Mouse (Mus musculus): ENCODE data around the gene Rai1. TPM values are rescaled to one million over a fixed set of nuclear protein-coding genes. Genes with fewer than 3 reads are reported as not detected.

Rai1 gene
- polyA plus RNA-seq, 1 experiment from 2014 or later: 37.8 TPM

GRCm38 (mm10) chr11:60217467-60217866 lies 112.7 kb downstream of the Rai1 start:
- peaks cover 23% of the 10 kb centered on the region for H3K36me3 ChIP-seq (ENCODE audit: insufficient read depth)
- no peak overlapping the region for H3K27ac ChIP-seq (ENCODE audit: low read depth)
- no peaks in the 10 kb centered on the region for H3K9me3 ChIP-seq (ENCODE audit: low read depth, low read length)
- ATAC-seq (ENCODE audit: insufficient read depth): no peak
- peaks cover 8% of the 10 kb centered on the region for H3K4me1 ChIP-seq (ENCODE audit: insufficient read depth)
- 84% methylated on average over 7 of the region's 7 CpGs for WGBS
- H3K4me3 ChIP-seq (ENCODE audit: low read depth, low read length): no peak overlapping the region
- no peak overlapping the region for H3K4me2 ChIP-seq
- DNase-seq: no peak
- H3K9ac ChIP-seq: no peak overlapping the region
- TF ChIP-seq CTCF (IDR thresholded peaks at IDR 0.05; ENCODE audit: low read depth): no peak
- H3K27me3 ChIP-seq (ENCODE audit: insufficient read depth, low read length): no peaks in the 10 kb centered on the region

- peak overlapping the region; percentile 89 for H3K4me2 ChIP-seq
- no peak for DNase-seq
- H3K27me3 ChIP-seq (ENCODE audit: insufficient read depth, low read length): no peaks in the 10 kb centered on the region
- peak overlapping the region; percentile 86 for H3K27ac ChIP-seq (ENCODE audit: low read depth)
- no peak for ATAC-seq (ENCODE audit: insufficient read depth)
- 14% methylated on average over 8 of the region's 8 CpGs for WGBS
- H3K9ac ChIP-seq: peak overlapping the region; percentile 66
- H3K4me1 ChIP-seq (ENCODE audit: insufficient read depth): peaks cover 14% of the 10 kb centered on the region
- no peak for TF ChIP-seq CTCF (IDR thresholded peaks at IDR 0.05; ENCODE audit: low read depth)
- H3K4me3 ChIP-seq (ENCODE audit: low read depth, low read length): peak overlapping the region; percentile 65
- H3K9me3 ChIP-seq (ENCODE audit: low read depth, low read length): no peaks in the 10 kb centered on the region
- peaks cover 20% of the 10 kb centered on the region for H3K36me3 ChIP-seq (ENCODE audit: insufficient read depth)
Observed at GRCm38 (mm10) chr11:60219609-60220008, 114.8 kb downstream of the Rai1 start.

DNA sequence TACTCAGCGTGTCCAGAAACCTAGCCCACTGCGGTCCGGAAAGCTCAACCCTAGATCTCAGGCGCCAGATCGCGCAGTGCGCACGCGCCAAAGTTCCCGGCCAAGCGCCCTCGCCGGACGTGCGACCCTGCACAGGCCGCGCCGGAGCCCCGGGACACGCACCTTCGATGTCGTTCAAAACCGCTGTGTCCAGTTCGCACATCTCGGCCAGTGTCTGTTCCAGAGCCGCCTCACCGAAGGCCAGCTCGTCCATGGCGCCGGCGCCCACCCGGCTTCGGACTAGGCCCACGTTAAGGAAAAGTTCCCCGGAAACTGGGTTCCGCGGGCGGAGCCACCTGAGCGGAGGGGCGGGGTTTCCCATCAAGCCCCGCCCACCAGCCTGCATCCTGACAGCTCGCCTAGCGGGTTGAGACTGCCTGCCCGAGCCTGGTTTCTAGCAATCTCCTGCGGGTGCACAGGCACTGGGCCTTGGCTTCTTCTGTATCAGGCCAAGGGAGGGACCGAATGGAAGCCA lies 115.5 kb downstream of the Rai1 start:
- no peaks in the 10 kb centered on the region for H3K9me3 ChIP-seq (ENCODE audit: low read depth, low read length)
- H3K27me3 ChIP-seq (ENCODE audit: insufficient read depth, low read length): no peaks in the 10 kb centered on the region
- H3K9ac ChIP-seq: peak overlapping the region; percentile 66
- peak overlapping the region; percentile 89 for H3K4me2 ChIP-seq
- peaks cover 20% of the 10 kb centered on the region for H3K36me3 ChIP-seq (ENCODE audit: insufficient read depth)
- peak overlapping the region; percentile 86 for H3K27ac ChIP-seq (ENCODE audit: low read depth)
- peaks cover 14% of the 10 kb centered on the region for H3K4me1 ChIP-seq (ENCODE audit: insufficient read depth)
- no peak for TF ChIP-seq CTCF (IDR thresholded peaks at IDR 0.05; ENCODE audit: low read depth)
- DNase-seq (peak; percentile 97), ATAC-seq (ENCODE audit: insufficient read depth) (peak; percentile 79)
- under 1% methylated on average over 46 of the region's 46 CpGs for WGBS
- H3K4me3 ChIP-seq (ENCODE audit: low read depth, low read length): peak overlapping the region; percentile 65

- peaks cover 14% of the 10 kb centered on the region for H3K4me1 ChIP-seq (ENCODE audit: insufficient read depth)
Observed at GRCm38 (mm10) chr11:60221425-60221824, 116.6 kb downstream of the Rai1 start.

DNA sequence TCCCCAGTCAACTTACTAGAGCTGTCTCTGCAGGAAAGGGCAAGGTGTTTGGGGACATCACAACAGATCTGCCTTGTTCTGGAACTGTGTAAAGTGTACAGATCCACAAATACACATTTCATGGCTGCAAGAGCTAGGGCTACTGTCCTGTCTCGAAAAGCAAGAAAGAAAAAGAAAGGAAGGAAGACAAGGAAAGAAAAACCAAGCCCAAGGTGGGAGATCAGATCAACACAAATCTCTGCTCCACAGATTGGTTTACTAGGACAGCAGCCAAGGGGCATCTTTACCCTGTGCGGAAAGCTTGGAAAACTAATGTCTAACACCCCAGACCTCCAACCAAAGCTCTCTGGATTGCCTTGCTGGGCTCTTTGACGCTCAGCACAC lies 117.3 kb downstream of the Rai1 start:
- no peak for TF ChIP-seq CTCF (IDR thresholded peaks at IDR 0.05; ENCODE audit: low read depth)
- DNase-seq (no peak), ATAC-seq (ENCODE audit: insufficient read depth) (no peak)
- Histone ChIP-seq H3K36me3 (ENCODE audit: insufficient read depth) (peaks cover 9% of the 10 kb centered on the region; the same call in 1 of the 2 replicates), H3K4me3 (ENCODE audit: low read depth, low read length) (peak overlapping the region; percentile 38; the same call in 1 of the 2 replicates), H3K27me3 (ENCODE audit: insufficient read depth, low read length) (no peaks in the 10 kb centered on the region), H3K9ac (0 out of 2 replicates have a peak overlapping the region, but pooled peaks have one; percentile 54), H3K4me2 (peak overlapping the region; percentile 75), H3K27ac (ENCODE audit: low read depth) (peak overlapping the region; percentile 82; the same call in 1 of the 2 replicates), H3K9me3 (ENCODE audit: low read depth, low read length) (no peaks in the 10 kb centered on the region), H3K4me1 (ENCODE audit: insufficient read depth) (peaks cover 14% of the 10 kb centered on the region)
- WGBS: 45% methylated on average over 3 of the region's 3 CpGs

More at GRCm38 (mm10) chr11:60221425-60221824, 116.6 kb downstream of the Rai1 start:
- WGBS: 81% methylated on average over 6 of the region's 6 CpGs
- H3K36me3 ChIP-seq (ENCODE audit: insufficient read depth): peaks cover 14% of the 10 kb centered on the region; the same call in 1 of the 2 replicates
- H3K27ac ChIP-seq (ENCODE audit: low read depth): no peak overlapping the region
- no peaks in the 10 kb centered on the region for H3K27me3 ChIP-seq (ENCODE audit: insufficient read depth, low read length)
- no peaks in the 10 kb centered on the region for H3K9me3 ChIP-seq (ENCODE audit: low read depth, low read length)
- TF ChIP-seq CTCF (IDR thresholded peaks at IDR 0.05; ENCODE audit: low read depth): no peak
- no peak for DNase-seq
- no peak overlapping the region for H3K4me3 ChIP-seq (ENCODE audit: low read depth, low read length)
- no peak overlapping the region for H3K4me2 ChIP-seq
- no peak overlapping the region for H3K9ac ChIP-seq
- ATAC-seq (ENCODE audit: insufficient read depth): no peak

- peak; percentile 71 for ATAC-seq (ENCODE audit: insufficient read depth)
- H3K27me3 ChIP-seq (ENCODE audit: insufficient read depth, low read length): no peaks in the 10 kb centered on the region
- peaks cover 9% of the 10 kb centered on the region; the same call in 1 of the 2 replicates for H3K36me3 ChIP-seq (ENCODE audit: insufficient read depth)
- peaks cover 14% of the 10 kb centered on the region for H3K4me1 ChIP-seq (ENCODE audit: insufficient read depth)
- TF ChIP-seq CTCF (IDR thresholded peaks at IDR 0.05; ENCODE audit: low read depth): peak; percentile 47
- DNase-seq: peak; percentile 90
- peak within 1 kb of the TSS; percentile 54 for H3K9ac ChIP-seq
- peak within 1 kb of the TSS; percentile 82 for H3K27ac ChIP-seq (ENCODE audit: low read depth)
- H3K4me3 ChIP-seq (ENCODE audit: low read depth, low read length): peak within 1 kb of the TSS; percentile 38
- peak within 1 kb of the TSS; percentile 75 for H3K4me2 ChIP-seq
- no peaks in the 10 kb centered on the region for H3K9me3 ChIP-seq (ENCODE audit: low read depth, low read length)
- WGBS: 4% methylated on average over 46 of the region's 46 CpGs
Observed at GRCm38 (mm10) chr11:60222469-60223236, 117.8 kb downstream of the Rai1 start, which contains the start of gene Srebf1. Gene Srebf1, minus strand, starts transcription at chr11:60222581.

DNA sequence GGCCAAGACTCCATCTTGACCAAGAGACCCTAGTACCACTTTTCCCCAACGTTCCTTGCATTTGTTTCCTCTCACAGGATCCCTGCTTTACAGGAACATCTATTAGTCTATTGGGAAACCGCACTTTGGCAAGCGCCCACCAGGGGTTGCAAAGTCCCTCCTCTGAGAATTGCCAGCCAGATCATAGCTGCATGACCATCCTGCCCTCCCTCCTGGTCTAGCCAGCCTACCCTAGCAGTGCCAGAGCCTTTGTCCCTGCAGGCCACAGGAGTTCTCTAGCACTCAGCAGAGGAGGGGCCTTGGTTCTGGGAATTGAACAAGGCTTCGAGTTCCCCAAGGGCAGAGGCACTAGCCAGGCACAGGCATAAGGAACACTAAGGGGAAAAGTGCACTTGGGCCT lies 119.9 kb downstream of the Rai1 start:
- Histone ChIP-seq H3K4me1 (ENCODE audit: insufficient read depth) (peaks cover 9% of the 10 kb centered on the region; the same call in 1 of the 2 replicates), H3K4me3 (ENCODE audit: low read depth, low read length) (no peak overlapping the region), H3K27ac (ENCODE audit: low read depth) (no peak overlapping the region), H3K27me3 (ENCODE audit: insufficient read depth, low read length) (no peaks in the 10 kb centered on the region), H3K4me2 (no peak overlapping the region), H3K9ac (no peak overlapping the region), H3K36me3 (ENCODE audit: insufficient read depth) (0 out of 2 replicates have a peak, but pooled peaks cover 3% of the 10 kb centered on the region), H3K9me3 (ENCODE audit: low read depth, low read length) (no peaks in the 10 kb centered on the region)
- peak; percentile 52 for TF ChIP-seq CTCF (IDR thresholded peaks at IDR 0.05; ENCODE audit: low read depth)
- ATAC-seq (ENCODE audit: insufficient read depth): no peak
- peak; percentile 60 for DNase-seq
- 56% methylated on average over 4 of the region's 4 CpGs for WGBS

All from lung, embryonic 14.5 days (tissue).